Mouse (Mus musculus) olfactory bulb, adult 2 months (tissue): ENCODE measurements at regions not wholly inside any gene's neighbourhood (a gene's known extent, or its start where the extent isn't known, plus 50 kb on each side); places are given as distances from the start of the nearest gene placed in this dataset.

ENCODE experiments used
- H3K27ac ChIP-seq: fragments of 200-500 bp; 2 replicates; pipeline ENCODE4 v1.5.1; 2012; ENCODE audit warnings: low read depth, low read length; ENCODE audit not compliant: insufficient read depth
- H3K4me1 ChIP-seq: fragments of 200-500 bp; 2 replicates; pipeline ENCODE4 v1.6.1; 2012; ENCODE audit warnings: low read length; ENCODE audit not compliant: control insufficient read depth, insufficient read depth
- H3K4me3 ChIP-seq: fragments of 200-500 bp; 2 replicates; pipeline ENCODE4 v1.5.1; 2012; ENCODE audit warnings: mild to moderate bottlenecking, low read depth, low read length, moderate library complexity; ENCODE audit not compliant: insufficient read depth
- CTCF ChIP-seq: fragments of 200-500 bp; IDR thresholded peaks from 2 replicates; pipeline ENCODE4 v1.5.1; 2012; ENCODE audit warnings: low read depth, mild to moderate bottlenecking, low read length, moderate library complexity; ENCODE audit not compliant: insufficient read depth
- POLR2A ChIP-seq: fragments of 200-500 bp; IDR thresholded peaks from 2 replicates; pipeline ENCODE4 v1.6.1; 2012; ENCODE audit warnings: mild to moderate bottlenecking, low read depth, low read length, moderate library complexity; ENCODE audit not compliant: insufficient read depth
- WGBS: fragments of 180-500 bp; shearing (Covaris S2); methylation state at CpG from one replicate; pipeline ENCODE4 v1.1.7; 2018; 5-methylcytosine and 5-hydroxymethylcytosine counted together

DNA sequence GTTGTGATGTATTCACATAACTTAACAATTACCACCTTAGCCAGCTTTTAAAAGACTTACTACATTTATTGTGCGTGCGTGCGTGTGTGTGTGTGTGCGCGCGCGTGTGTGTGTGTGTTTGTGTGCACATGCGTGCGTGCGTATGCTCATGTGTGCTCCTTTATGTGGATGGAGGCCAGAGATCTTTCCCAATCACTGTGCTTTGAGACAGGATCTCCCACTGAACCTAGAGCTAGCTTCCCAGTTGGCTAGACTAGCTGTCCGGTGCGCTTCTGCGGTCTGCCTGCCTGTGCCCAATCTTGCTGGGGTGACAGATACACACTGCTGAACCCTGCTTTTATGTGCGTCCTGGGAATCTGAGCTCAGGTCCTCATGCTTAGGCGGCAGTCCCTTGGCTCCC lies 50.1 kb upstream of the Arhgap29 start:
- H3K27ac ChIP-seq: no peak overlapping the region
- TF ChIP-seq POLR2A (no peak), CTCF (no peak)
- no peak overlapping the region for H3K4me3 ChIP-seq
- WGBS: 94% methylated on average over 15 of the region's 15 CpGs
- H3K4me1 ChIP-seq: no peaks in the 10 kb centered on the region

DNA sequence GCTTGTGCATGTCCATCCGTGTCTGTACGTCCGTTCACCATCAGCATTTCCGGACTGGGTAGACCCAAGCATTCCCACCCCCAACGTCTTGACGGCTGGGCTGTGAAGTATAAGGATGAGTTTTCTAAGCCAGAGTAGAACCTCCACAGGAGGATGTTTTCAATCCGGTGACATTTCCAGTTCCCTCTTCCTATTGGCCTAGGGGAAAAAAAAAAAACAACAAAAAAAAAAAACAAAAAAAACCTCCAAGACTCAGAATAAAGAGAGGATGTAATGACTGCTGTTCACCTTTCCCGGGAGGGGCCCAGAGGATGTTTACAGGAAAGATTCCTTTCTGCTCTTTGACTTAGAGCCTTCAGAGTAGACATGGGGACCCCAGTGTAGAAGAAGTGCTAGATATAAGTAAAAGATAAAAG lies 51.9 kb upstream of the Arhgap29 start:
- no peaks in the 10 kb centered on the region for H3K4me1 ChIP-seq
- TF ChIP-seq CTCF: no peak
- no peak for TF ChIP-seq POLR2A
- H3K27ac ChIP-seq: no peak overlapping the region
- no peak overlapping the region for H3K4me3 ChIP-seq
- 91% methylated on average over 8 of the region's 8 CpGs for WGBS

DNA sequence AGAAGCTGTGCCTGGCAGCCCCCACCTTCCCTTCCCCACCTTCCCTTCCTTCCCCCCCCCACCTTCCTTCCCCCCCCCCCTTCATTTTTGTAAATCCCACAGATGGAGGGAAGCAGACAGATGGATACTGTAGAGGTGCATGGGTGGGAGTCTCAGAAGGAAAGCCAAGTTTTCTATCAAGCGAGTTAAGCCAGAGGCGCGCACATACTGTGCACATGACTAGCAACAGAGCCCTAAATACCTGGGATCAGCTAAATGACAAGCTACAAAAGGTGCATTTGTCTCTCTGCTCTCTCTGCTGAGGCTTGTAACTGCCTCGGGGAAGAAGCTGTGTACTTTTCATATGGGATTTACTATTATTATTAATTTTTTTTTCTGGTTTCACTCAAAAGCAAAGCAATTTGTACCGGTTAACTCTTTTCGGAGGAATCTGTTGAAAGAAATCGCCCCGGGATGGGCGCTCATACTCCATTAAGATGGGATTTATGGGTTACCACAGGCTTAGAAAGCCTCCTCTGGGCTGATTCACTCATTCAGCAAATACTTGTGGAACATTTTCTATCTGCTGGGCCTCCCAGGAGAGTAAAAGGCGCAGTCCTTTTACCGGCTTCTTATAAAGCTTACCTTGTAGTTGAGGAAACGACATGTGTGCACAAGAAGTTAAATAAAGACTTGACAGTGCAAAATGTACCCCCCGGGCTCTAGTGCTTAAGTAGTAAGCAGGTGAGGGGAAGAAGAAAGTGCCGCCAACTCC lies 54.3 kb upstream of the Arhgap29 start:
- TF ChIP-seq CTCF: no peak
- no peak for TF ChIP-seq POLR2A
- Histone ChIP-seq H3K27ac (no peak overlapping the region), H3K4me3 (no peak overlapping the region), H3K4me1 (no peaks in the 10 kb centered on the region)
- 91% methylated on average over 14 of the region's 14 CpGs for WGBS

- no peak overlapping the region for H3K4me3 ChIP-seq
- no peak overlapping the region for H3K27ac ChIP-seq
- no peak for TF ChIP-seq CTCF
- no peak for TF ChIP-seq POLR2A
- H3K4me1 ChIP-seq: no peaks in the 10 kb centered on the region
- WGBS: 87% methylated on average over 7 of the region's 7 CpGs
Measured at GRCm38 (mm10) chr3:121893606-121894005, 58.7 kb upstream of the Arhgap29 start.

GRCm38 (mm10) chr3:121892675-121893074 lies 59.7 kb upstream of the Arhgap29 start:
- Histone ChIP-seq H3K4me1 (no peaks in the 10 kb centered on the region), H3K27ac (no peak overlapping the region), H3K4me3 (no peak overlapping the region)
- TF ChIP-seq CTCF: no peak
- TF ChIP-seq POLR2A: no peak
- 98% methylated on average over 3 of the region's 3 CpGs for WGBS

DNA sequence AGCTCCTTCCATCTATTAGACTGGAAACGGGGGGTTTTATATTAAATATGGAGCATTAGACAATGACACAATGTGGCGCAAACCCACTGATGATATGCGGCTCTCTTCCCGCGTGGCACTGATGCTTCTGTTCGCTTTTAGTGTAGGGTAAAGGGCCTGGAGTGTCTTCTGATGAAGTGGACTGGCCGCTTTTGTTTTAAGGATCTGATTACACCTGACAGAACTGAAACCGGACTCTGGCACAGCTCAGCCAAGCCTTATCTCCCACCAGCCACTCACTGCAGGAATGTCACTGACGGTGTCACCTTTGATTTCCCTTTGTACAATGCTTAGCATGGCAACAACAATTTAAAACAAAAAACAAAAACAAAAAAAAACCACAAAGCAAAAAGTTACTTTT lies 61.0 kb upstream of the Arhgap29 start:
- 76% methylated on average over 9 of the region's 9 CpGs for WGBS
- H3K27ac ChIP-seq: no peak overlapping the region
- no peak overlapping the region for H3K4me3 ChIP-seq
- peaks cover 2% of the 10 kb centered on the region; the same call in 1 of the 2 replicates for H3K4me1 ChIP-seq
- TF ChIP-seq CTCF (no peak), POLR2A (no peak)

GRCm38 (mm10) chr3:121890563-121890962 lies 61.8 kb upstream of the Arhgap29 start:
- Histone ChIP-seq H3K4me3 (no peak overlapping the region), H3K4me1 (peaks cover 2% of the 10 kb centered on the region; the same call in 1 of the 2 replicates), H3K27ac (no peak overlapping the region)
- TF ChIP-seq POLR2A: no peak
- no peak for TF ChIP-seq CTCF
- WGBS: 60% methylated on average over 5 of the region's 5 CpGs

DNA sequence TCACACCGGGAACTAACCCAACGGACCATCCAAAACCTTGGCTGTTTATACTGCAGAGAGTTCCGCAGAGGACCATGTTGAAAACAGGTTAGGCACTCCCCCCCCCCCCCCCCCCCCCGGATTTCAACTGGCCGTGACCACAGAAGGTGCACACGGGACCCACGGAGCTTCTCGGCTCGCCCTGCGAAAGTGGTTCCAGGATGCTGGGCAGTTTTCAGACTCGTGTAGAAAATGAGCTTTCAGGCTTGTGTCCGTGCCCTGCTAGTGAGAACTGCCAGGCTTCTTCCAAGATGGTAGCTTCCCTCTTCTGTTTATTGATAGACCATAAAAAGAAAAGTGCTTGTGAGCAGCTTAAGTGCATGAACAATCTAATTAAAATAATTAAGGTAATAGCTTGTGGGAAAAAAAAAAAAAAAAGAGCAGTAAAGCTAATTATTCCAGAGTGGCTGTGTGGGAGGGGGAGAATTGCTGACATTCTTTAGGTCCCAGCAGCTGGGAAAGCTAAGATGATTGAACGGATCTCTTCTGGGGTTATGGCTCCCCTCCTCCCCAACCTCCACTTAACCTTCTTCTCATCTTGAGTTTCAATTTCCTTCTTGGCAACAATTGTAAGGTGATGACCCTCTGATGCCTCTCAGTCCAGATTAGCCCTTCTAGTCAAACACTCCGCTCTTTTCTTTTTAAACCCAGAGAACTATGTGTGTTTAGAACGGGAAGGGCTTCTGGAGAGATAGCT lies 65.3 kb upstream of the Arhgap29 start:
- WGBS: 27% methylated on average over 15 of the region's 15 CpGs
- H3K27ac ChIP-seq: no peak overlapping the region

GRCm38 (mm10) chr3:121886309-121886708 lies 66.0 kb upstream of the Arhgap29 start:
- no peak overlapping the region for H3K27ac ChIP-seq
- TF ChIP-seq POLR2A (no peak), CTCF (no peak)
- H3K4me1 ChIP-seq: peaks cover 2% of the 10 kb centered on the region; the same call in 1 of the 2 replicates
- H3K4me3 ChIP-seq: no peak overlapping the region
- 71% methylated on average over 10 of the region's 10 CpGs for WGBS

More for the DNA sequence above, 65.3 kb upstream of the Arhgap29 start:
- H3K4me3 ChIP-seq: no peak overlapping the region
- peaks cover 2% of the 10 kb centered on the region; the same call in 1 of the 2 replicates for H3K4me1 ChIP-seq
- TF ChIP-seq POLR2A (no peak), CTCF (no peak)
